Mouse (Mus musculus) retina, postnatal 1 day (tissue): ENCODE measurements at regions not wholly inside any gene's neighbourhood (a gene's known extent, or its start where the extent isn't known, plus 50 kb on each side); places are given as distances from the start of the nearest gene placed in this dataset.

ENCODE experiments used
- DNase-seq: peaks from one replicate; pipeline ENCODE4 v3.0.0-alpha.2; 2012

GRCm38 (mm10) chr2:81714716-81715115 lies 338.3 kb upstream of the Zfp804a start:
- DNase-seq: no peak

DNA sequence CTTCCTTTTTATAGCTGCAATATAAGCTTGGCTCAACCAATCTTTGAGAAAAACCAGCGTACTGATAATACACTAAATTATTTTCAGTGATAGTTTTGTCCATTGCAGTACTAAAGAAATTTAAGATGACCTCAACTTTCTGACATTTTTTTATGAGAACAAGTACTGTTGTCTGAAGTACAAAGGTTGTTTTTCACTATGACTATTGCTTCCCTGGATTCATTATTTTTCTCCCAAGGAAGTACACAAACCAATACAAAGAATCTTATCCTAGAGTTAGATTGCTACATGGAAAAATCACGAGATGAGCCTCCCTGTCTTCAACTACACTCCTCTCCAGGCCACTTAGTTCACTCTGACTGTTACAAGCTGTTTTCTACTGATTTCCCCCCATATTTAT lies 319.5 kb upstream of the Zfp804a start:
- no peak for DNase-seq

GRCm38 (mm10) chr2:81734031-81734430 lies 319.0 kb upstream of the Zfp804a start:
- no peak for DNase-seq

- no peak for DNase-seq
Observed at GRCm38 (mm10) chr2:81765778-81766177, 287.2 kb upstream of the Zfp804a start.

- peak; percentile 13 for DNase-seq
Observed at GRCm38 (mm10) chr2:81783059-81783458, 270.0 kb upstream of the Zfp804a start.
